Mouse (Mus musculus) layer of hippocampus, postnatal 25 days (tissue): Measurements from ENCODE around the gene Gucy2f. TPM values are rescaled to one million over a fixed set of nuclear protein-coding genes. Genes with fewer than 3 reads are reported as not detected.

Experiments
- total RNA-seq, 2 experiments: library from RNA; stranded (reverse); gene quantifications; 2 replicates each; pipeline ENCODE4 v1.2.3; 2021

Gucy2f gene
- total RNA-seq, 2 experiments from 2014 or later, result 0.44 to 0.77 TPM

Other genes starting within 250 kb of the Gucy2f start
- 10 to 100 TPM; 26.6 to 30.9 TPM for gene Nxt2, start 29.8 kb upstream of the Gucy2f start, total RNA-seq
- 1 to 10 TPM; 4.8 to 5.4 TPM for gene Kcne1l, start 109.4 kb upstream of the Gucy2f start, total RNA-seq
- 10 to 100 TPM; 65.5 to 69.0 TPM for gene Acsl4, start 193.6 kb upstream of the Gucy2f start, total RNA-seq